Mouse (Mus musculus): ENCODE results near the gene Ddr1.

The Ddr1 gene

DNA sequence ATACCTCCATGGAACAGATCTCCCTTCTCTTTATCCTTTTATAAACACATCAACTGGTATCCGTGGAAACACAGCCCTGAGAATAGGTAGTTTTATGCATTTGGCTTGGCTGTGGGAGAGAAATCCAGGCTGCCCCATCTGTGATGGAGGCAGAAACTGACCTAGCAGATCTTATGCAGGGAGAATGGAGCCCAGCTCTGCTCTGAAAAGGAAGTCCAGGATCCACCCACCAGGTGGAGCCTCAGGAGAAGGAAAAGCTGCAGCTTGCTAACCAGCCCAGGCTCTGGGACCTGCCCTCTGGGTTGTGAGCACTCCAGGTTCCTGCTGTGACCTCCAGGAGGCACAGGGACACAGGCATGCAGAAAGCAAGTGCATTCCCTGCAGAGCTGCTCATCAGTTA lies 70.4 kb downstream of the Ddr1 start:
- no peak for DNase-seq (ENCODE audit: low spot score)
